Mouse (Mus musculus): Measurements from ENCODE around the gene Capn11. TPM values are rescaled to one million over a fixed set of nuclear protein-coding genes. Genes with fewer than 3 reads are reported as not detected.

Capn11 gene
- polyA plus RNA-seq, 1 experiment from 2014 or later = 1.2 TPM

DNA sequence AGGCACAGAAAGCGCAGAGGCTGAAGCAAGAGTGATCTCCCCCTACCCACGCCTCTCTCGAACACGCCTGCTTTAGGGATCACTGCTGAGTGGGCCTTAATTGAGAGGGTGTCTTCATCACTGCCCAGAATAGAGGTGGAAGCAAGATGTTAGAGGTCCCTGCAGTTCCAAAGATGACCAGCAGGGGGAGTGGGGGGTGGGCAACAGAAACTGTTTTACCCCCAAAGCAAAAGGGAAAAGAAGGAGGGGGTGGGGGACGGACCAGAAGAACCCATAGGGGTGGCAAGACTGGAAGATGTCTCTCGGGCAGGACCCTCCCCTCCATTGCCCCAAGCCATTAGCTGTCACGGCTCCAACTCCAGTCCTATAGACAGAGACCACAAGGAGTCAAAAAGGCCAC is 19.0 kb upstream of the Capn11 start:
- 29% methylated on average over 7 of the region's 7 CpGs for WGBS
- Histone ChIP-seq H3K4me1 (peaks cover 12% of the 10 kb centered on the region), H3K27me3 (replicated peaks) (no peaks in the 10 kb centered on the region), H3K9me3 (no peaks in the 10 kb centered on the region), H3K27ac (no peak overlapping the region), H3K4me2 (no peak overlapping the region), H3K4me3 (no peak overlapping the region), H3K9ac (no peak overlapping the region), H3K36me3 (replicated peaks) (peaks cover 40% of the 10 kb centered on the region)
- ATAC-seq (replicated peaks) = no peak

DNA sequence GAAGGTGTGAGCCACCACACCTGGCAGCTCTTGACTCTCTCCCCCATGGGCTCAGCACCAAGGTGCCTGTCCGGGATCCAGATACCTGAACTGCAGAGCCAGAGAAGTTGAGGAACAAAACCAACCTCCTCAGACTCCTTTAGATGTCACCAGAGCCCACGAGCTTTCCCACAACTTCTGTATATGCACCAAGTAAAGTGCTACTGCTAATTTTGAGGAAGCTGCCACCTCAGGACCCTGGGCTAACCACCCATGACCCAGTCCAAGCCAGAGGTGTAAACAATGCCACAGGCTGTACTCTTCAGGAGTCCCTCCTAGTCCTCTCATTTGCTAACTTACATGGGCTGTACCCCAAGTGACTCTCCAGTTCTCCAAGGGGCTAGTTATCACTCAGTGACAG is 13.5 kb upstream of the Capn11 start:
- no peak for ATAC-seq (replicated peaks)

DNA sequence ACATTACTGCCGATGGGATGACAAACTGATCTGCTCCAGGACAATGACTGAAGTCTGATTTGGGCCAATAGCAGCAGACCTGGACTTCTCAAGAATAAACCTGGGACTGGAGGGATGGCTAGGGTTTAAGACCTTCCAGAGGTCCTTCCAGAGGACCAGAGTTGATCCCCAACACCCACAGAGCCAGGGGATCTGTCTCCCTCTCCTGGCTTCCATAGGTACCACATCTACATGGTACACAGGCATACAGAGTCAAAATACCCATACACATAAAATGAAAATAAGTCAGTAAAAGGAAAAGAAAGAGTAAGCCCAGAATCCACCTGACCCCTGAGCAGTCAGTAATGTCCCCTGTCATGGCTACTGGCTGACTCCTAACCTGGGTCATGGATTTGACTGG is 12.7 kb upstream of the Capn11 start:
- H3K9me3 ChIP-seq = no peaks in the 10 kb centered on the region
- peaks cover 77% of the 10 kb centered on the region for H3K36me3 ChIP-seq (replicated peaks)
- H3K4me1 ChIP-seq = no peaks in the 10 kb centered on the region
- H3K9ac ChIP-seq = no peak overlapping the region
- 92% methylated on average over 1 of the region's 1 CpGs for WGBS
- no peak for ATAC-seq (replicated peaks)
- H3K27ac ChIP-seq = no peak overlapping the region
- H3K4me2 ChIP-seq = no peak overlapping the region
- no peak overlapping the region for H3K4me3 ChIP-seq
- H3K27me3 ChIP-seq (replicated peaks) = no peaks in the 10 kb centered on the region

More for the DNA sequence above, 13.5 kb upstream of the Capn11 start:
- Histone ChIP-seq H3K36me3 (replicated peaks) (peaks cover 77% of the 10 kb centered on the region), H3K4me3 (no peak overlapping the region), H3K4me2 (no peak overlapping the region), H3K9me3 (no peaks in the 10 kb centered on the region), H3K4me1 (no peaks in the 10 kb centered on the region), H3K9ac (no peak overlapping the region), H3K27ac (no peak overlapping the region), H3K27me3 (replicated peaks) (no peaks in the 10 kb centered on the region)
- WGBS = 95% methylated on average over 2 of the region's 2 CpGs

DNA sequence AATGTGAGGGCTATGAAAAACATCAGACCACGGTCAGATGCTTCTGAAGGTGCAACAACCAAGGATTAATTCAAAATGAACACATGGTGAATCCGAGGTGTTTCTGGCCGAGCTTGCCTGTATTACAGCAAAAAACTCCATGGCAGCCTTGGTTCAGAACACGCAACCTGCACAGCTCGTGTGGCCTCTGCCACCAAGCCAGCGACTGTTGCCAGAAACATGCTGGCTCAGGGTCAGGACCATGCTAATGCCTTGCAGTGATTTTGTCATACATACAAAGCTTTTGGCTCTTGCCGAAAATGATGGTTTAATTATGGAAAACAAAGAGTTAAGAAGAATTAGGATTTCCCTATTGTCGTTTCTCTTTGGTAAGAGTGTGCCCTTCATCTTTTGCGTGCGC is 8.9 kb upstream of the Capn11 start:
- H3K9me3 ChIP-seq = no peaks in the 10 kb centered on the region
- no peak for ATAC-seq (replicated peaks)

DNA sequence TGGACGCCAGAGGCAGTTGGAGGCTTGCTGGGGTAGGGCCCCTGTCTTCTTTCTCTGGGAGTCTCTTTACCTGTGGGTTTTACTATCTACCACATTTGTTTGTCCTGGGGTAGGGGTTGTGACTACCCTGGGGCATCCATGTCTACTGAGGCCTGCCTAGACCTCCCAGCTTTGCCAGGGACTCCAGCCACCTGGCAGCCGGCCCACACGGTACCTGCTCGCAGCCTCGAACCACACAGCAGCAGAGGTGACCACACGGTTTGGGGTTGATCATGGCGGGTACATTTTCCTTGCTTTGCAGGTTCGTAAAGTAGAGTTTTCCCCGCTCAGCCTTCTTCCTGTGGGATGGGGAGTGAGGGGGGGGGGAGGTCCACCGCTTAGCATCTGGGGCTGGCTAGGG is 8.4 kb upstream of the Capn11 start:
- Histone ChIP-seq H3K27me3 (replicated peaks) (no peaks in the 10 kb centered on the region), H3K4me3 (no peak overlapping the region), H3K36me3 (replicated peaks) (peaks cover 59% of the 10 kb centered on the region), H3K9me3 (no peaks in the 10 kb centered on the region), H3K4me2 (no peak overlapping the region), H3K9ac (no peak overlapping the region), H3K4me1 (peaks cover 4% of the 10 kb centered on the region; the same call in 1 of the 2 replicates), H3K27ac (no peak overlapping the region)
- 87% methylated on average over 10 of the region's 10 CpGs for WGBS
- no peak for ATAC-seq (replicated peaks)

More for the DNA sequence above, 8.9 kb upstream of the Capn11 start:
- Histone ChIP-seq H3K27ac (no peak overlapping the region), H3K4me1 (peaks cover 4% of the 10 kb centered on the region; the same call in 1 of the 2 replicates), H3K9ac (no peak overlapping the region), H3K27me3 (replicated peaks) (no peaks in the 10 kb centered on the region), H3K36me3 (replicated peaks) (peaks cover 62% of the 10 kb centered on the region), H3K4me3 (no peak overlapping the region), H3K4me2 (no peak overlapping the region)
- 90% methylated on average over 10 of the region's 10 CpGs for WGBS

DNA sequence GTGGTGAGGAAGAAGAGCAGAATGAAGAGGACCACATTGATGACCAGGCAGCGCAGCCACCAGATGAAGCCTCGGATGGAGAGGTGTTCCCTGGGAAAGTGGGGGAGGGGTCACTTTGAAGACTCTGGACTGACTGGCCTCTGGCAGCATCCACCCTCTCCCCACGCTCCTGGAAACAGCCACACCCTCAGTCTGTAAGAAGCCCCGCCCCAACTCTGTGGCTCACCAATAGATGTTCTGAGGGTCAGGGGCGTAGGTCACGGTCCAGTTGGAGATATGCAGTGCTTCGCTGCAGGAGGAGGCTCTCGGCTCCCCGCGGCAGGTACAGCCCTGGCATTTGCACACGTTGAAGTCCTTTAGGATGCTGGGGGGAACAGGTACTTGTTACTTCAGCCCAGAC is 7.0 kb upstream of the Capn11 start:
- no peak overlapping the region for H3K27ac ChIP-seq
- 79% methylated on average over 11 of the region's 11 CpGs for WGBS
- no peak overlapping the region for H3K4me2 ChIP-seq
- H3K9me3 ChIP-seq = no peaks in the 10 kb centered on the region
- H3K9ac ChIP-seq = no peak overlapping the region
- ATAC-seq (replicated peaks) = no peak
- H3K27me3 ChIP-seq (replicated peaks) = no peaks in the 10 kb centered on the region
- H3K36me3 ChIP-seq (replicated peaks) = peaks cover 53% of the 10 kb centered on the region
- no peak overlapping the region for H3K4me3 ChIP-seq
- peaks cover 4% of the 10 kb centered on the region; the same call in 1 of the 2 replicates for H3K4me1 ChIP-seq

DNA sequence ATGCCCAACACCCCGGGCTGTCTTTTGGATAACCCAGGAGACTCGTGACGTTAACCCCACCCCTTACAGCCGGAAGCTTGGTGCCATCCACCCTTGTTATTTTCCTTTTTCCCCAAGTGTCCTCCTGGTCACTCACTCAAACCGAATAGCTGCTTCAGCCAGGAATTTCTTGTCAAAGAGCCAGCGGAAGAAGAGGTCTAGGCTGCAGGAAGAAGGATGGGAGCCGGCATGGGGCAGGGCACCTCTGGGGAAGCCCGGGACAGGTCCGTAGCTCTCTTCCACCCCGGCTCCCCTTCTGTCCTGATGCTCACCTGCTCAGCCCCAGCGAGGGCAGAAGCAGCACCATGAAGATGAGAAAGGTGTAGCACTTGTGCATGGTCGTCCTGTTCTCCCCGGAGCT is 5.5 kb upstream of the Capn11 start:
- ATAC-seq (replicated peaks) = no peak
- Histone ChIP-seq H3K9ac (no peak overlapping the region), H3K27me3 (replicated peaks) (no peaks in the 10 kb centered on the region), H3K4me2 (no peak overlapping the region), H3K36me3 (replicated peaks) (peaks cover 41% of the 10 kb centered on the region), H3K9me3 (no peaks in the 10 kb centered on the region), H3K27ac (no peak overlapping the region), H3K4me3 (no peak overlapping the region), H3K4me1 (peaks cover 4% of the 10 kb centered on the region; the same call in 1 of the 2 replicates)
- WGBS = 90% methylated on average over 13 of the region's 13 CpGs

DNA sequence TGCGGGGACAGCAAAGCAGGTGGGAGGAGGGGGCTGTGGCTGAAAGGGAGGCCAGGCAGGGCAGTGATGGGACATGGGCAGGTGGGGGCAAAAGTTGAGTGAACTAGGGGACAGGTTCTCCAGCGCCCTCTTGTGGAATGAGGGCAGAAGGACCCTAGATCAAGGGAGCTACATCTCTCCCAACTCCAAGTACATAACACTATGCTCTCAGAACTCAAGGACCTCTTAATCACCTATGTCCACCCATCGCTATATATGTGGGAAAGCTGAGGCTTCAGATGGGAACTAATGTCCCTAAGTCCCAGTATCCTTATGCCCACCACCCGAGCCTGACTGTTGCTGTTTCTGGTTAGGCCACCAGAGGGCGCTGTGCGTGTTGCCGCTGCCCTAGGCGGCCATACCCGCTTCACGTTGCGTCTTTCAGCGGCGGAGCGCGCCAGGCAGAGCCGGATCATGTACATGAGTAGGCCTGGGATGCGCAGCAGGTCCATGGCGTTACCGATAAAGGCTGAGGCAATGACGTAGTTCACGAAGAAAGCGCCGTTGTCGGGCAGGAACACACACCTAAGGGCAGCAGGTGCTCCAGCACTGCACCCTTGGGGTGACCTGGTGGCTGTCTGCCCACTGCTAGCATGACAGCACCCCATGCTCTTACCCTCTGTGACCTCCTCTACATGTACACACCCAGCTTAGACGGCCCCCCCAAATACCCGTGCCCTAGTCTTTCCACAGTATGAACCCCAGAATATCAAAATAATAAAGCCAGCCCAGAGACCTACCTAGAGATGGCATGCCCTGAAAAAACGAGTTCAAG is 4.2 kb upstream of the Capn11 start:
- H3K36me3 ChIP-seq (replicated peaks) = peaks cover 30% of the 10 kb centered on the region
- no peaks in the 10 kb centered on the region for H3K27me3 ChIP-seq (replicated peaks)
- peak; percentile 62 for ATAC-seq (replicated peaks)
- no peak overlapping the region for H3K27ac ChIP-seq
- 30% methylated on average over 27 of the region's 27 CpGs for WGBS
- H3K4me1 ChIP-seq = peaks cover 4% of the 10 kb centered on the region; the same call in 1 of the 2 replicates
- no peak overlapping the region for H3K4me3 ChIP-seq
- no peaks in the 10 kb centered on the region for H3K9me3 ChIP-seq
- peak overlapping the region; percentile 24; the same call in 1 of the 2 replicates for H3K4me2 ChIP-seq
- no peak overlapping the region for H3K9ac ChIP-seq

DNA sequence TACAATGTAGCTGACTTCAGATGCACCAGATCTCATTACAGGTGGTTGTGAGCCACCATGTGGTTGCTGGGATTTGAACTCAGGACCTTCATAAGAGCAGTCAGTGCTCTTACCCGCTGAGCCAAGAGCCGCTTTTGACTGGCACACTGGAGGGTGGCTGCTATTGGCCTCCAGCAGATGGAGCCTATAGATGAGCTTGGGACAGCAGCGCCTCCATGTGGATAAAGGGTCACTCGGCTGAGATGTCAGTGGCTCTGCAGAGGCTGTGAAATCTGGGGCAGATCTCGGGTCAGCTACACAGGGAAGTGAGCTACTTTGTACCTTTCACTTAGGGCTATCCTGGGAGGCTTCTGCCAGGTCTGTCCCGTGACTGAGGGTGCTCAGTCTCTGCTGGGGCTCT is 3.3 kb downstream of the Capn11 start:
- Histone ChIP-seq H3K4me3 (no peak overlapping the region), H3K9me3 (no peaks in the 10 kb centered on the region), H3K27me3 (replicated peaks) (no peaks in the 10 kb centered on the region), H3K27ac (no peak overlapping the region), H3K4me2 (no peak overlapping the region), H3K36me3 (replicated peaks) (no peaks in the 10 kb centered on the region), H3K4me1 (no peaks in the 10 kb centered on the region), H3K9ac (no peak overlapping the region)
- 23% methylated on average over 6 of the region's 6 CpGs for WGBS
- no peak for ATAC-seq (replicated peaks)

DNA sequence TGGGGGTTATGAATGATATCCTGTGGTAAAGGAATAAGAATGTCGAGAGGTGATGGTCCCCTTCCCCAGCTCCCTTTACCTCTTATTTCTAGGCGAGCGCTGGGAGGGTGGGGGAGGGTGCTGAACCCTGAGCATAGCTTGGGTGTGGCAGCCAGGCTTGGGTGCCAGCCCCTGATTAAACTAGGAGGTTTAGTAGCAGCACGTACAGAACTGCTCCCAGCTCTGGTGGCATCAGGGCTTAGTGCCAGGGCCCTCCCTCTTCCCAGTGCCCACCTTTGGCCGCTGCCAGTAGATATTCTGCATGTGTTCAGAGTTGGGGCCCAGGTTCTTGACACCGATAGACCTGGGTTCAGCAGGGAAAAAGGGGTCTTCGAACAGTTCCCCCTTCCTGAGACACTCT is 5.9 kb downstream of the Capn11 start:
- Histone ChIP-seq H3K4me3 (no peak overlapping the region), H3K9ac (no peak overlapping the region), H3K9me3 (no peaks in the 10 kb centered on the region), H3K27me3 (replicated peaks) (no peaks in the 10 kb centered on the region), H3K4me1 (no peaks in the 10 kb centered on the region), H3K4me2 (no peak overlapping the region), H3K27ac (no peak overlapping the region), H3K36me3 (replicated peaks) (no peaks in the 10 kb centered on the region)
- WGBS = 76% methylated on average over 7 of the region's 7 CpGs
- ATAC-seq (replicated peaks) = no peak

DNA sequence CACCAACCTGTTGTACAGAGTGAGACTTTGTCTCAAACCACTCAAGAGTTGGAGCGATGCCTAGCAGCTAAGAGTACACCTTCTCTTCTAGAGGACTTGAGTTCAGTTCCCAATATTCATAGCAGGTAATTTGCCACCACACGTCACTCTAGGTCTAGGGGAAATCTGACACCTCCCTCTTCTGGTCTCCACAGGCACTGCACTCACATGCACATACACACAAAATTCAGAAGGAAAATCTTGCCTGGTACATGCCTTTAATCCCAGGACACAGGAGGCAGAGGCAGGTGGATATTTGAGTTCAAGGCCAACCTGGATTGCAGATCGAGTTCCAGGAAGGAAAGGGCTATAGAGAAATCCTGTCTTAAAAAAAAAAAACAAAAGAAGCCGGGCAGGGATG is 14.9 kb downstream of the Capn11 start:
- Histone ChIP-seq H3K36me3 (replicated peaks) (no peaks in the 10 kb centered on the region), H3K27ac (no peak overlapping the region), H3K4me3 (no peak overlapping the region), H3K4me2 (no peak overlapping the region), H3K4me1 (0 out of 2 replicates have a peak, but pooled peaks cover 3% of the 10 kb centered on the region), H3K9ac (no peak overlapping the region), H3K9me3 (no peaks in the 10 kb centered on the region), H3K27me3 (replicated peaks) (no peaks in the 10 kb centered on the region)
- whole genome bisulfite sequencing = 93% methylated on average over 4 of the region's 4 CpGs
- no peak for ATAC-seq (replicated peaks)

DNA sequence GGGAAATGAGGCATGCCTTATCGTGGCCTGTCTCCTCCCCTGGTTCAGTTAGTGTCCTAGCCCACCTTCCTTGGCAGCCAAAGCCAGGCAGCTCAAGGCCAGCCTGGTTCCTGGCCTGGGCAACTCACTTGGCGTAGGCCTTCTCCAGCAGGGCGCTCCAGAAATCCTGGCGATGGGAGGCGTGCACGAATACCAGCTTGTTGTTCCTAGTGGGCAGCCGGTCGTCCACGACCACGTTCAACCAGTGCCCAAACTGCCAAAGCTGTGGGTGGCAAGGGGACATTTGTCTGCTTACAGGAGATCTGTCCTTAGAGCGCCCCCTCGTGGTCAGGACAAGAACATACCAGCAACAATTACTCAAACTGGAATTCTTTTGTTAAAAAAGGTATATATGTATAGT is 16.4 kb downstream of the Capn11 start:
- Histone ChIP-seq H3K9ac (no peak overlapping the region), H3K4me3 (no peak overlapping the region), H3K27ac (no peak overlapping the region), H3K4me1 (0 out of 2 replicates have a peak, but pooled peaks cover 3% of the 10 kb centered on the region), H3K4me2 (no peak overlapping the region), H3K27me3 (replicated peaks) (no peaks in the 10 kb centered on the region), H3K9me3 (no peaks in the 10 kb centered on the region), H3K36me3 (replicated peaks) (no peaks in the 10 kb centered on the region)
- WGBS = 21% methylated on average over 12 of the region's 12 CpGs
- no peak for ATAC-seq (replicated peaks)

DNA sequence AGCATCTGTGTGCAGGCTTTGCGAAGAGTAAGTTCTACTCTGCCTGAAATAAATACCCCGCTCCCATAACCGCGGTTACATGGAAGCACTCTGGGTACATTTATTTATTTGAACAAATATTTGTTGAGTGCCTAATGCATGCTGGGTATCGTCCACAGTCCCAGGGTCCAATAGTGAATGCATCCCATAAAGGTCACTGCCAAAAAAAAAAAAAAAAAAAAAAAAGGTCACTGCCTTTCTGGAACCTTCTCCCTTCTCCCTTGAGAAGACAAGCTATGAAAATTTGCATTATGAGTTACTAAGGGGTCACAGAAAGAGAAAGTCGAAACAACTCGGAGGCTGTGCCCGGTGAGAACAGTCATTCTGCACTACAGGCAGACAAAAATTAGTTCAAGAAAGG is 17.1 kb downstream of the Capn11 start:
- Histone ChIP-seq H3K27ac (no peak overlapping the region), H3K27me3 (replicated peaks) (no peaks in the 10 kb centered on the region), H3K9me3 (no peaks in the 10 kb centered on the region), H3K9ac (no peak overlapping the region), H3K36me3 (replicated peaks) (no peaks in the 10 kb centered on the region), H3K4me2 (no peak overlapping the region), H3K4me3 (no peak overlapping the region), H3K4me1 (0 out of 2 replicates have a peak, but pooled peaks cover 3% of the 10 kb centered on the region)
- ATAC-seq (replicated peaks) = no peak
- 88% methylated on average over 8 of the region's 8 CpGs for WGBS

Measured in midbrain, embryonic 15.5 days (tissue).